Mouse (Mus musculus): Measurements from ENCODE around the gene Mindy4b-ps.
"Not testable (repeated sequence)": the region's sequence is repeated elsewhere in the genome, so short reads cannot be mapped to it uniquely, and the experiment has no call there.

Mindy4b-ps gene

DNA sequence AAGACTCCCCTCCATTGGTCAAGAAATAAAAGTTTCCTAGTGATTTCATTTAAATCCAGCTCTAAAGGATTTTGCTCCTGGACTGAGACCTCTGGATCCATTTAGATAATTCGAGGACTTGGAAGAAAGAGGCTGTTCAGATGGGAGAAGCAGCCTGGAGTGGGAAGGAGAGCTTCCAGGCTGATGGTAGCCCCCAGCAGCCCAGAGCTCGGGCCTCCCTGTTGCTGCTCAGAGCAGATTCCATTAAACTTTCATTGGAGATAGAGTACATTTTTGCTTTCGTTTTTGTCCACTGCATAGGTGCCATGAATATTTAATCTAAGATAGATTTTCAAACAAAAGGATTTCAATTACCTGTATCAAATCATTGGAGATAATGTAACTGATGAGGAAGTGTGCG is at the start of gene Mindy4b-ps:
Mindy4b-ps (minus strand) TSS at position 101 of the 400 bp plus-strand sequence.
- no peak for DNase-seq

DNA sequence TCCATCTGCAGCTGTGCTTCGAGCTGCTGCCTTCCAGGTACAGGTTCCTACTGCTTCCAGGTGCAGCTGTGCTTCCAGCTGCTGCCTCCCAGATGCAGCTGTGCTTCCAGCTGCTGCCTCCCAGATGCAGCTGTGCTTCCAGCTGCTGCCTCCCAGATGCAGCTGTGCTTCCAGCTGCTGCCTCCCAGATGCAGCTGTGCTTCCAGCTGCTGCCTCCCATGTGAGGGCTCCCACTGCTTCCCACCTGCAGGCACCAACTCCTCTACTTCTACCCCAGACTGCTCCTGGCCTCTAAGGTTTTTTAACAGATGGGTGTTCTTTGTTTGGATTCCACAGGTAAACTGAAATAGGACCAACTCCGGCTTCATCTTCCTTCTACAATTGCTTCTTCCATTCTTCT is 49.8 kb upstream of the Mindy4b-ps start:
- DNase-seq = not testable (repeated sequence)

DNA sequence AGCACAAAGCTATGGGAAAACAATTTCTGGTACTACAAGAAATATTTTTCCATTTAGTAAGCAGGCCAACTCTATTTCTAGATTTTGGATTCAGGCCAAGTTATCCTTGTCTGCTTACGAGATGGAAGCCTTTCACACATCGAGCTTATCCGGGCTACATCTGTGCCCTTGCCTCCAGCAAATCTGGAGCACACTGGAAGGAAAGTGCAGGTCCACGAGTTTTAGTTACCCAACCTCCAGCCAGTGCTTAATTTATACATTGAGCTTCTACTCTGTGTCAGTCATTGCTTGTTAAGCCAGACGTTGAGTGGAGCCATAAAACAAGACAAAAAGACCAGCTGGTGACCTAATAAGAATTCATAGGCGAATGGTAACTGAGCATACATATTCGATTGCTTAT is 43.6 kb upstream of the Mindy4b-ps start:
- no peak for DNase-seq

DNA sequence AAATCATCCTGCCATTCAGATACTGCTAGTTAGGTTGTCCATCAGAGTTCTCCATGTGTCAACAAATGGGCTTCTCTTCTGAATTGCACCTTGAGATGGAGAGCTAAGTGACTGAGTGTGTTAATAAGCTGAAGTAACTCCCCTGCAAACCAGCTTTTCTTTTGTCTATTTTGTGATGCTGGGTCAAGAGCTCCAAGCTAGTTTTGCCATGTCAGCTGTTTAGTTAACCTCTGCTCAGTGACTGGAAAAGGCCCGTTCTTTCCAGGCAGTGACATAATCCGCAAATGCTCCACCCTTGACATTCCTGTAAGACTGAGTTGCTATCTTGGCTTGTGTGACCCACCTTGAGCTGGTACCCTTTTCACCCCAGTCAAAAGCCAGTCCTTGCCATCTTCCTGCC is 40.9 kb upstream of the Mindy4b-ps start:
- no peak for DNase-seq

DNA sequence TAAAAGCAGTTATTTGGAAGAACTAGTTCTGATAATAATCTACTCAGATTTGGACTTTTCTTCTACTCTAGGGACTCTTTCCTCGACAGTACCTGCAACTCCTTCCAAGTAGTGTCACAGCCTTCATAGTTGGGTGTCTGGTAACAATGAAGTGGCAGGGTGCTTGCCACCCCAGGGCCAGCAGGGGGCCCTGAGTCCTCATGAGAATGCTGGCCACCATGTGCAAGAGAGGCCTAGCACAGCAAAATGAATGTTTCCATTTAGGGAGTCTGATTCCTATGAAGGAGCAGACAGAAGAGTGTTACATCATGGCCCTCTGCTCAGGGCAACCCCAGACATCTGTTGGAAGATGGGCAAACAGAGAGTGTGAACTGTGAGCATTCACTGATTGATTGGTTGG is 21.3 kb upstream of the Mindy4b-ps start:
- no peak for DNase-seq

DNA sequence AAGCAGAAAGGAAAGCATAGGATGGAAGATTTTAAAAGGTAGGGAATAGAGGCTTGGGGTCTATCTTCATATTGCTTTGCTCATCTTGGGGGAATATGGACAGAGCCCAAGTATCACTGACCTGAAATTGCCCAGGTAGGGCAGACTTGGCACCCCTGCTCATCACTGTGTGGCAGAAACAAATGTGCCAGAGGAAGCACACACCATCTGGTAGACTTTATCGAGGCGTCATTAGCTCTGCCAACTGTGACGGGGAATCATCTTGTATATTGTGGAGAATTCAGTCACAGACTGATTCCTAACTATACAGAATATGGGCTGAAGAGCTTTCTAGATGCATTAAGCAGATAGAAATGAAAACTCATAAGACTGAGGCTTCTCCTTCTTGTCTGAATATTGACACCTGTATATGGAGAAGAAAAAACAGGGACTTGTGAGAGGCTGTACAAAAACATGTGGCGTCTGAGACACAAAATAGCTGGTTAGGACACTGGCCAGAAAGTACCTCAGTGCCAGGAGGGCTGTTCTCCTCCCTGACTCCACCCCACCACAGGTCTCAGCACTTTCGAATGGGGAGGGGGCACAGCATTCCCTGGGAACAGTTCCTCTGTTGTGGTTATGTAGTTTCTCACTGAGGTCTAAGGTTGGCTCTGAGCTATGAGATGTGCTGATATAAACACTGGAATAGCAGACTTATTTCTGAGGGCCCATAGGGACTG is 11.5 kb upstream of the Mindy4b-ps start:
- no peak for DNase-seq

DNA sequence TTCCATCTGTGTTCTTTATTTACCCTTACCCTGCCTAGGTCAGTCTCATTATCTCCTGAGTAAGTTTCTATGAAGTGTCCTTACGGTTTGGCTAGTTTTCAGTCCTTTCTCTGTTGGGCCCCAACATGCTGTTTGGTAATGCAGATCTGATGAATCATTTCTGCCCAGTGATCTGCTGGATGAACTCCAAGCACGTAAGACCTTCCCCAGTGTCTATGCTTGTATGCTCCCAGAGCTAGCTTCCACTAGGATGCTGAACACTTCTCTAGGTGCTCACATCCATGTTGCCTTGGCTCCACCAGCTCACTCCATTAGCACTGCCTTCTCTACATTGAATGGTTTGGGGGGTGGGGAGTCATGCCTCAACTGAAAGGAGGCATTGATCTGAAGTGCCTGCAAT is 10.8 kb upstream of the Mindy4b-ps start:
- no peak for DNase-seq

DNA sequence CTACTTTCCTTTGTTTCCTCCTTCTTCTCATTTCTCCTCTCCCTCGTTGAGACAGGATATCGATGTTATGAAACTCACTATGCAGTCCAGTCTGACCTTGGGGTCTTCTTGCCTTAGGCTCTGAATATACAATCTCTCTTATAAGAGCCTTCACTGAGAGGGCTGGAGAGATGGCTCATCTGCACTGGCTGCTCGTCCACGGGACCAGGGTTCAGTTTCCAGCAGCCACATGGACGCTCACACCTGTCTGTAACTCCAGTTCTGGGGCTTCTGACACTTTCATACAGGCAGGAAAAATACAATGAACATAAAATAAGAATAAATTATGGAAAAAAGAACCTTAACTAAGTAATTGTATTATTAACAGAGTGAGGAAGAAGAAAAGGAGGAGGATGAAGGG is 9.5 kb upstream of the Mindy4b-ps start:
- no peak for DNase-seq

DNA sequence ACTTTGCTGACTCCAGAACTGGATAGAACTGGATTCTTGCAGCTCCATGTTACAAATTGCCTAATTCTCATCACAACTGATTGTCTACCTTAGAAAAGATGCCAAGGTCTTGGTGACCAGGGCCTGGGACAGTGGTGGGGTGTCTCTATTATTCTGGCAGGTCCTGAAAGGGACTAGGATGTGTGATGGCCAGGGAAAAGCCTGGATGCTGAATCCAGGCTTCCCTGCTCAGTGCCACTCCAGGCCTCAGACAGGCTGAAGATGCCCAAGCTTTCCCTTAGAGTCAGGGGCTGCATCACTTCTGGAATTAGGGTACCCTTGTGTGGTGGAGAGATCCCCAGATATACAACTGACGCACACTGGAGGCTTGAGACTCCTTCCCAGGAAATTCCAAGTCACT is 7.8 kb upstream of the Mindy4b-ps start:
- no peak for DNase-seq

DNA sequence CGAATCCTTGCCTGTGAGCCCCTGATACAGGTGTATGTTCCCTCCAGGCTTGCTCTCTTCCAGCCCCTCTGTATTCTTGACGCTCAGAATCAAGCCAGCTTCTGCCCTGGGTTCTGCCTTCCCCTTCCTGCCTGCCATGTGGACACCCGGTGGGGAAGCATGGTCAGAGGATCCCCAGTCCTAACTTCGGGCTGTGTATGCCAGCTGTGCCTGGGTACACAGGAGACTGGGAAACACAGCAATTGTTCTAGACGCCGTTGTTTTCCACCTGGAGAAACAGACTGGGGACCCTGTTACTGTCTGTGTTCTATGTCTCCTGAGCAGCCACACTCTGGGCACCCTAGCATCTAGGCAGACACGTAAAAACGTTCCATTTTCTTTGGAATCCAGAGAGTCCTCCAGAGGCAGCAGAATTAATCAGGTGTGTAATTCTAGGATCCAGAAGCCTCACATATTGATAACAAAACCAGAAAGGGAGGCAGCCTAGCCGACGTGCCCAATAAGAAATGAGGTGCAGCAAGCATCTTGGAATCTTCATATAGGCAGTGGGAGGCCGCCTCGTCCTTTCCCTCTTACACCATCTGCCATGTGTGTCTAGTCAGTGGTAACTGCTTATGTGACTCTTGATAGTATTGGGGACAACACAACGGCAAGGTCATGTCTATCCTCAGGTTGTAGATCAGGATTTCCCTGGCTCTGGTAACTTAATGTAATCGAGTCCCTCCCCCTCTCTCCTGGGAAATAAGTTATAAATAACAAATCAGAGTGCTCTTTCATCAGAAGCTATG is 6.4 kb upstream of the Mindy4b-ps start:
- DNase-seq = no peak

DNA sequence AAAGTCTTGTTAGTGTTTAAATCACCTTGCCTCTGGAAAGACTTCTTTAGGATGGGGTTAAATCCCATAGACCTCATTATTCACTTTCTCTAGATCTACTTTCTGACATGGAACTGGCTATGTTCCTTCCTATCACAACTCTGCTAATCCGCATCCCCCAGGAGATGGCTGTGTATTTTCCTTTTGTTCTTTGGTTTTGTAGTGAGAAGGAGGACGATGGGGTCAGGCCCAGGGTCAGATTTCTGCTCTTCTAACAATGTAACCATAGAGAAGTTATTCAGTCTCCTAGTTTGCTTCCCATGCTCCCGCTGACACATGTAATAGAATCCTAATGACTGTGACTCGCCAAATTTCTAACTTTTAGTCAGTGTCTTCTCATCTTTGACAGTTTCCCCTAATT is 4.2 kb upstream of the Mindy4b-ps start:
- DNase-seq = no peak

DNA sequence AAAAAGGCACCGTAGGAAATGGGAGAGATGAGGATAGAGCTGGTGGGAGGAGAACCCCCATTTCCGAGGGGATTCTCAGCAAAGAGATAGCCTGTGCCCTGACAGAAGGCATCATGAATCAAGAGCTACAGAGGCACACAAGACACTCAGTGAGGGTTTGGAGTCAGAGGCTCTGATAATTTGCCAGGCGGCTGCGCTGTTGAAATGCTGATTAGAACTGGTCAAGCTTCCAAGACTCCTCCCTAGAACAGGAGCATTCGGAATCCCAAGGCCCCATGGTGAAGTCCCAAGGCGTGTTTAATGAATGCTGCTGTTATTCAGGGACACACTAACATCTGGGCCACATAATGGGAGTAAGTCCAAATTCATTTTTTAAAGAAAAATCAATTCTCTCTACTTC is 4.8 kb downstream of the Mindy4b-ps start:
- no peak for DNase-seq

DNA sequence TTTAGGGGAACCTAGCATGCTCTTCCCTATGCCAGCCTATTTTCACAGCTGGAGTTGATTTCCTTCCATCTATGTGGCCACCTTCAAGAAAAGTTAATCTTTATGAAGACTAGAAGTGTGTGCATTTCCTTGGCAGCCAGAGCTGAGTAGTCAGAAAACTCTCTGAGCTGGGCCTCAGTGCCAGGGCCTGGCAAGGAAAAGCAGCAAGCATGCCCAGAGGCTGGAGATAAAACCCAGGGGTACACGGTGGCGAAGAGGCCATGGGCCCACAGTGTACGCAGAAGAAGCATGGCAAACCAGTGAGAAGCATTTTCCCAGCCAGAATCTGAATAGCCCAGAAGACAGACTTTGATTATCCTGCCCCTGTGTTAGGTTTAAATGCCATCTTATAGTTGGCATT is 7.9 kb downstream of the Mindy4b-ps start:
- no peak for DNase-seq

DNA sequence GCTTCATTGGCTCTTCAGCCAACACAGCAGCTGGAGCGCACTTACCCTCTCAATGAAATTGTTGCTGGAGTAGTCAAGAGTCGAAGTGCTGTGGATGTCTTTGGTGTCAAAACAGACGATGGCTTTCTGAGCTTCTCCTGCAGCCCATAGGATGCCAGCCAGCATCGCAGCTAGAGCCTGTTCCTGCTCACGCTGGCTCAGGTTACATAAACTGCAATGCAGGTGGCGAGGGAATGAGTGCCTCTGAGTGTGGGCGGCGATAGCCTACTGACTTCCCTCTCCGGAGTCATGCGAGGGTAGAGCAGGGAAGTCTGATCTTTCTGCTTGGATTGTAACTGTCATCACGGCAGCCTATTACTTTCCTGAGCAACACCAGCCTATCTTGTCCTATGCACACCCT is 11.8 kb downstream of the Mindy4b-ps start:
- DNase-seq = no peak

DNA sequence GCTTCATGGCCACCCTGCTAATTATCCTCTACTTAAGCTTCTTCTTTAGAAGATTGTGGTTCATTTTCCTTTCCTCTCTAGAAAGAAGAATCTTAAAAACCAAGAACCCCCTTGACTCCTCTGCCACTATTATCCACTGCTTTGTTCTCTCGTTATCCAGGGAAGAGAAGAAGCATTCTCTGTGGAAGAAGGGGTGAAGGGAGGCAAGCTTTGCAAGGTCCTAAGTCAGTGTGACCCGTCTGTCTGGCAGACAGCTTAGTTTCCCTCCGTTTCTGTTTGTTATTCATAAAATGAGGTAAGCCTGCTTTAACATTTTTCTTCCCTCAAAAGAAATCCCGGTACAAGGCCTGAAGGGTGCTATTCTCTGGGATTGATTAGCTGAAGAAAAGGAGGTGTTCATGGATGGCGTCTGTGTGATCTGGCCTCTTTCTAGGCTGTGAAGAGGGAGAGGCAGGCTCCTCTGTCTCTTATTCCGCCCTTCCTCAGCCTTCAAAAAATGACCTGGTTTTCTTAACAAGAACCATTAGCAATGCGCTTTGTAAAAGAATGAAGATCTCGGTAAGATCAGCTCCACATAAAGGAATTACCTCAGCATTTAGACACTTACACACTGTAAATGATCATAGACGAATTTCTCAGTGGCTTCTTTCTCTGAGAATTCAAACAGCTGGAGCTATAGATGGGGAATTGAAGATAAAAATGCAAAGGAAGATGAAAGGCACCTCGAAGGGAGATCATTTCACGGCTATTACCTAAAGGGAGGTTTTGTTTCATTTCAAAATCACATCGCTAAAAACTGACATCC is 12.8 kb downstream of the Mindy4b-ps start:
- no peak for DNase-seq

DNA sequence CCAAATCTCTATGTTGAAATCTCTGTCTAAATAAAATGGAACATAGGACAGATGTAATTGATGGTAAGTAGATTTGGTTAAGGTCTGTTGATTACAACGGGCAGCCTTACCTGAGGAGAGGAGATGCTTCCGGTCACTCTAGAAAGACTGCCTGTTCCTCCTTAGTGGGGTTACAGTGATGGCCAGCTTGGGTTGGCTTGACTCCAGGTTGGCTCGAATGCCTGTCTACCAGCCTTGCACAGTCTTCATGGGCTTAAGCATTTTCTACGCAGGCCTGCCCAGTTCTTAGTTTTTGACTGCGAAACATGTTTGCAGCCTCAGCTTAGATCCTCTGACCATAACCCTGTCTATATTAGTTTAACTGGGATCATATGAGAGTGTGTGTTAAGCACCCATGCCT is 13.5 kb downstream of the Mindy4b-ps start:
- DNase-seq = no peak

DNA sequence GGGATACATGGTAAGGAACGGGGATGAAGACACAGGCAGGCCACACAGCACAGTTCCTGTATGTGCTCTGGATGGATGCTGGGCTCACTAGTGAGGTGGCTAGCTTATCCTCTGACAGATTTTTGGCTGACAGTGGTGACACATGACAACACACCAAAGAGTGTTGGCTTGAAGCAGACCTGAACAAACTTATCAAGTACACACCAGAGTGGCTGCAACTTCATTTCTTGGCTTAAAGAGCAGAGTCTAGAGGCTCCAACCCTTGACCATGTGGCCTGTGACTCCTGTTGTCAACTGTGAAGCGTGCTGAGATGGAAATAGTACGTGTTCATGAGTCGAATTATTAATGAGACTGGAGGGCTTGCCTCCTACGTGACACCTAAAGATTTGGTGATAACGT is 17.4 kb downstream of the Mindy4b-ps start:
- no peak for DNase-seq

DNA sequence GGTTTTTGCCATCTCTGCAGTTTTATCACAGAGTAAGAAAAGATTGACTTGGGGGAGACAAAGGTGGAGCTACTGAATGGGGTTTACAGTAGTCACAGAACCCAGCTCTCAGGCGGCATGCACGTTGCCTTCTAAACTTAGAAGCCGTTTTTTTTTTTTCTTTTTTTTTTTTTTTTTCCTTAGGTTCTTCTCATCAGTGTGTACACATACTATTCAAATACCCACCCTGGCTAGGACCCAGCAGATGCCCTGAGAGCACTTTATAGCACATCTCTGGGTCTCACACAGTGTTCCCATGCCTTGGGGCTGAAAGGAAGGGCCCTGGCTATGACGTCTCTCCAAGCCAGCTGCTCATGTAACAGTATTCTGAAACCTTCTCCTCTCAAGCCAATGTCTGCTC is 23.4 kb downstream of the Mindy4b-ps start:
- DNase-seq = no peak

DNA sequence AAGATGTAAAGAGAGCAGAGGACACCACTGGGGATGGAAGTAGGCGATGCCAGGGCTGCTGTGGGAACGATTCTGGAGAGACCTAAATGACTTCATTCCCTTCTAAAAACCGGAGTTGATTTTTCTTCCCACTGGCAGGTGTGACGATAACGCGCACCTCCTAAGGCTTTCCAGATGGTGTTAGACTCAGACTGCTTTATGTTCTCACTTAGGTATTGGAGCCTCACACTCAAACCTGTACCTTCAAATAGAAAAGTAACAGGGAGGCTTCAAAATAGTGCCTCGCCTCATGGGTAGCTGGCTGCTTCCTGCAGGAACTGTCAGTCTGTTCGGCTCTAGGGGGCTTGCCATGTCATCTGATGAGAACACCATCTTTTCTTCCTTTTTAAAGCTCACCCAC is 23.9 kb downstream of the Mindy4b-ps start:
- DNase-seq = no peak

DNA sequence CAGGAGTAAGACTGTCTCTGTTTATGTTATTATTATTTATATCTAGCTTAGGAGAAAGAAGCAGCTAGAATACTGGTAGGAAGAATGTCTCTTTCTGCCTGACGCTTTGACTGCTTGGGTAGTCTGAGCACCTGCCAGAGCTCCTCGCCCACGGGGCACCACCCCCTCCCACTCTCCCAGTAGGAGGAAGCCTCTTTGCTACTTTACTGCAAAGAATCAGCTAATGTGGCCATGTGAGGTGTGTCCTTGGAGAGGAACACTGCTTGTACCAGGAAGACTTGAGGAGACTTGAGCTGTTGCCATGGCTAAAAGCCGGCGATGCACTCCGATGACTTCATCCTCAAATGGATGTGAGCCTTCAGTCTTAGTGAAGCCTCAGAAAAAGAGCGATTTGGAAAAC is 32.6 kb downstream of the Mindy4b-ps start:
- DNase-seq = no peak

DNA sequence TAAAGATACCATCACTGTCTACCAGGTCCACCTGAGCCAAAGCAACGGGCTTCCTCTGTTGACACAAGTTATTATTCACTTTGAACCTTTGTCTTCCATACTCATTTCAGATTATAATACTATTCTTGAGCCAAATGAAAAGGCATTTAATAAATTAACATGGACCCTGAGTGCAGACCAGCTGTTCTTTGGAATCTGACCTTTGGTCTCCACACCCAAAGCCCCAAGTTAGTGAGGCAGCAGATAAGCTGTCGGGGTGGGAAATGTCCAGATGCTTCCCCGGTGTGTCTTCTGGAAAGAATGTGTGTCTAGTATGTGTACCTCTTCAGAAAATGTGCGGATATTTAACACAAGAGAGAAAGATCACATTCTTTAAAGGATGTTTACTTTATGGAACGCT is 33.1 kb downstream of the Mindy4b-ps start:
- no peak for DNase-seq

DNA sequence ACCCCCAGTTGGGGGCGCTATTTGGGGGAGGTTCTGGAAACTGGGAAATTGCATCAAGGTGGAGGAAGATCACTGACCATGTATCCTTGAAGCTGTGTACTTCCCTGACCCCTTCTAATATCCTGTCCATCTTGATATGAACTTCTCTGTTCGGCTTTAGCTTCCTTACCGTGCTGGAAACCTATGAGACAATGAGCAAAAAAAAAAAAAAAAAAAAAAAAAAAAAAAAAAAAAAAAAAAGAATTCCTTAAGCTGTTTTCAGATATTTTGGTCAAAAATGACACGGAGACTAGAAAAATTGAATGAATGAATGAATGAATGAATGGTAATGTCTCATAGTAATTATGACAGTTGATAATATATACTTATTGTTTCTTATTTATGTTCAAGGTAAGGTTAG is 35.6 kb downstream of the Mindy4b-ps start:
- DNase-seq = peak; percentile 8

DNA sequence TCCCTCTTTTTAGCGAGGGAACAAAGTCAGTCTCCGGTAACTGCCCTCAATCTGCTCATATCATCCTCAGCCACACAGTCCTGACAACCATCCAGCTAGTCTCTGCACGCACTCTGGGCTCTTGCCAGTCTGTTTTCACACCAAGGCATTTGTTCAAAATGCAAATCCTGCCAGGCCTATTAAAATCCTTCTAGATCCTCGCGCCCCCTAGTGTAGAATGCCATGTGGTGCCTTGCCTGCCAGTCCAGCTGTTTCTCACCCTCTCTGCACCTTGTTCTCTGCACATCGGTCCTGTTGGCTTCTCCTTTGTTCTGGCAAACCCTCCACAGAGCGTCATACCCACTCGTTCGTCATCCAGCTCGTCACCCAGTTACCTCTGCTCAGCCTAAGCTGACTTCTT is 36.2 kb downstream of the Mindy4b-ps start:
- peak; percentile 45 for DNase-seq
